In the genomic region with DNA sequence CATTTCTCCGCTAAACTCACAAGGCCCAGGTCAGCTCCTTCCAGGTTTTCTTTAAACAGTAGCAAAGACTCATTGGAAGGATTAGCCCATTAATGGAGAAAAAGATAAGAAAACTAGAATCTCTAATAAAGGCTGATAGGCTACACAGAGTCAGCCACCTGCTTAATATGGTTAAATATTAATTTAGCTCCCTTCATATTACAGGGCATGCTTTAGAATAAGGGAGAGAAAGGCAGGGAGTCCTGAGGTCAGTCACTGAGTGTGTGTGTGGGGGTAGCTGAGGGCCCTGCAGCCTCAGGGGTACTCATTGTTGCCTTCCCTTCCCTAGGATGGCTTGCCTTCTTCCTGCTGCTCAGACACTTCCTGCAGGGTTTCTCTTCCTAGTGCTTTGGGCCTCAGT, we compare ENCODE assay signal across 50 mouse cellular contexts. TPM values are rescaled to one million over a fixed set of nuclear protein-coding genes. Genes with fewer than 3 reads are reported as not detected.
"Had no signal": no experiment of that assay in that cellular context is flagged by ENCODE, and none has a peak within 500 bp of the region (broad histone marks: within the 10 kb centered on the region; RNA-seq: fewer than 3 reads in every experiment).

No protein-coding gene starts in this region.

- H3K4me1 ChIP-seq: heart, embryonic 13.5 days had no signal

- H3K9ac ChIP-seq: heart, embryonic 12.5 days; heart, embryonic 13.5 days; heart, embryonic 15.5 days; hindbrain, embryonic 12.5 days; hindbrain, embryonic 13.5 days; hindbrain, embryonic 14.5 days; hindbrain, embryonic 15.5 days; kidney, embryonic 15.5 days had no signal

- DNase-seq: heart, postnatal 10 days; heart, postnatal 14 days; heart, postnatal 36 days; heart, postnatal 4 days; kidney, adult 11 months; kidney, adult 18-20 months; kidney, adult 2 months; kidney, adult 8-10 months; kidney, adult 9 months; kidney, postnatal 10 days; kidney, postnatal 14 days; kidney, postnatal 25 days; kidney, postnatal 36 days; kidney, postnatal 4 days; layer of hippocampus, adult 9-11 months; layer of hippocampus, postnatal 36 days had no signal

- H3K27me3 ChIP-seq: heart, embryonic 12.5 days; heart, embryonic 13.5 days; heart, embryonic 15.5 days; hindbrain, embryonic 12.5 days; hindbrain, embryonic 13.5 days; hindbrain, embryonic 15.5 days; kidney, embryonic 15.5 days had no signal

- H3K4me3 ChIP-seq: heart, embryonic 10.5 days; heart, embryonic 12.5 days; heart, embryonic 13.5 days; heart, embryonic 15.5 days; hindbrain, embryonic 10.5 days; hindbrain, embryonic 12.5 days; hindbrain, embryonic 13.5 days; hindbrain, embryonic 15.5 days; kidney, embryonic 15.5 days; layer of hippocampus, adult 2 months; left cerebral cortex, adult 2 months had no signal

- H3K27ac ChIP-seq: heart, embryonic 10.5 days; heart, embryonic 13.5 days; heart, embryonic 15.5 days; hindbrain, embryonic 10.5 days; hindbrain, embryonic 12.5 days; hindbrain, embryonic 13.5 days; hindbrain, embryonic 14.5 days; hindbrain, embryonic 15.5 days; hindbrain, postnatal 0 days; kidney, embryonic 15.5 days; kidney, postnatal 0 days; layer of hippocampus, adult 2 months; left cerebral cortex, adult 2 months had no signal

- H3K36me3 ChIP-seq: heart, embryonic 10.5 days; heart, embryonic 12.5 days; heart, embryonic 13.5 days; heart, embryonic 15.5 days; hindbrain, embryonic 10.5 days; hindbrain, embryonic 12.5 days; hindbrain, embryonic 13.5 days; hindbrain, embryonic 15.5 days; kidney, embryonic 15.5 days had no signal

- ATAC-seq: hindbrain, embryonic 16.5 days; hindbrain, postnatal 0 days; inflammation-experienced regulatory T-cells, adult 6 months had no signal

- H3K4me2 ChIP-seq: heart, embryonic 11.5 days; heart, embryonic 12.5 days; heart, embryonic 13.5 days; heart, embryonic 15.5 days; hindbrain, embryonic 12.5 days; hindbrain, embryonic 13.5 days; hindbrain, embryonic 14.5 days; hindbrain, embryonic 15.5 days; kidney, embryonic 15.5 days had no signal

- H3K9me3 ChIP-seq: heart, embryonic 10.5 days; heart, embryonic 12.5 days; heart, embryonic 13.5 days; heart, embryonic 15.5 days; hindbrain, embryonic 10.5 days; hindbrain, embryonic 12.5 days; hindbrain, embryonic 13.5 days; hindbrain, embryonic 15.5 days; kidney, embryonic 15.5 days had no signal

RNA-seq across cellular contexts. Expression of a gene that starts 3.5 kb away (rescaled TPM):
- polyA plus RNA-seq: heart, embryonic 10.5 days; heart, embryonic 11.5 days; heart, embryonic 12.5 days had no signal

RNA-seq across cellular contexts. Expression of a gene that starts 27.7 kb away (rescaled TPM):
- total RNA-seq: heart, postnatal 4 days; layer of hippocampus, postnatal 10 days; layer of hippocampus, postnatal 14 days; layer of hippocampus, postnatal 25 days; layer of hippocampus, postnatal 36 days; left cerebral cortex, adult 18-20 months had no signal
- polyA plus RNA-seq: heart, embryonic 10.5 days; heart, embryonic 11.5 days; heart, embryonic 12.5 days; heart, embryonic 13.5 days; heart, embryonic 14.5 days; heart, embryonic 15.5 days; heart, embryonic 16.5 days; heart, postnatal 0 days; hindbrain, embryonic 10.5 days; hindbrain, embryonic 11.5 days; hindbrain, embryonic 12.5 days; hindbrain, embryonic 13.5 days; hindbrain, embryonic 14.5 days; hindbrain, embryonic 15.5 days; hindbrain, embryonic 16.5 days; hindbrain, postnatal 0 days; inflammation-experienced regulatory T-cells, adult 6 months; kidney, embryonic 14.5 days; kidney, embryonic 15.5 days; kidney, embryonic 16.5 days; kidney, postnatal 0 days; large intestine, adult 2 months had no signal

RNA-seq across cellular contexts. Expression of a gene that starts 35.1 kb away (rescaled TPM):
- total RNA-seq: hematopoietic stem cell, adult 5-6 weeks; layer of hippocampus, adult 18-20 months; layer of hippocampus, postnatal 36 days; left cerebral cortex, adult 2 months had no signal
- polyA plus RNA-seq: heart, embryonic 10.5 days; heart, embryonic 11.5 days; heart, embryonic 12.5 days; heart, embryonic 13.5 days; heart, embryonic 14.5 days; heart, embryonic 15.5 days; heart, postnatal 0 days; hindbrain, embryonic 10.5 days; inflammation-experienced regulatory T-cells, adult 6 months; intestine, embryonic 14.5 days; kidney, embryonic 14.5 days had no signal

RNA-seq across cellular contexts. Expression of a gene that starts 50.5 kb away (rescaled TPM):
- total RNA-seq: heart, adult 8-10 months; heart, postnatal 10 days; heart, postnatal 14 days; heart, postnatal 25 days; heart, postnatal 36 days; heart, postnatal 4 days; hematopoietic stem cell, adult 5-6 weeks; hindbrain, postnatal 0 days; layer of hippocampus, adult 18-20 months; layer of hippocampus, adult 2 months; layer of hippocampus, adult 8-10 months; layer of hippocampus, postnatal 10 days; layer of hippocampus, postnatal 14 days; layer of hippocampus, postnatal 25 days; layer of hippocampus, postnatal 36 days; left cerebral cortex, adult 18-20 months; left cerebral cortex, adult 2 months had no signal
- polyA plus RNA-seq: heart, embryonic 10.5 days; heart, embryonic 11.5 days; heart, embryonic 12.5 days; heart, embryonic 13.5 days; heart, embryonic 14.5 days; heart, embryonic 15.5 days; heart, embryonic 16.5 days; heart, postnatal 0 days; hindbrain, embryonic 10.5 days; hindbrain, embryonic 11.5 days; hindbrain, embryonic 12.5 days; hindbrain, embryonic 13.5 days; hindbrain, embryonic 14.5 days; hindbrain, embryonic 15.5 days; hindbrain, embryonic 16.5 days; hindbrain, postnatal 0 days; intestine, embryonic 14.5 days; kidney, embryonic 14.5 days; kidney, embryonic 15.5 days; kidney, embryonic 16.5 days; large intestine, adult 2 months had no signal
